Mouse (Mus musculus) neutrophil, adult 83 days (primary cell): ENCODE results near the gene Speer4b. TPM values are rescaled to one million over a fixed set of nuclear protein-coding genes. Genes with fewer than 3 reads are reported as not detected.

Experiments
- total RNA-seq, 2 experiments: library from RNA; stranded (reverse); gene quantifications; one replicate each; pipeline ENCODE4 v1.2.4; 2023

Gene Speer4b
- total RNA-seq: not detected

GRCm38 (mm10) chr5:27501338-27501737, at the start of gene Speer4b:
Gene Speer4b, minus strand, starts transcription at chr5:27501438.

